Mouse (Mus musculus): ENCODE measurements around the gene Fam43a. TPM values are rescaled to one million over a fixed set of nuclear protein-coding genes. Genes with fewer than 3 reads are reported as not detected.

Gene Fam43a
- polyA plus RNA-seq, 1 experiment from 2014 or later = 11.3 TPM

DNA sequence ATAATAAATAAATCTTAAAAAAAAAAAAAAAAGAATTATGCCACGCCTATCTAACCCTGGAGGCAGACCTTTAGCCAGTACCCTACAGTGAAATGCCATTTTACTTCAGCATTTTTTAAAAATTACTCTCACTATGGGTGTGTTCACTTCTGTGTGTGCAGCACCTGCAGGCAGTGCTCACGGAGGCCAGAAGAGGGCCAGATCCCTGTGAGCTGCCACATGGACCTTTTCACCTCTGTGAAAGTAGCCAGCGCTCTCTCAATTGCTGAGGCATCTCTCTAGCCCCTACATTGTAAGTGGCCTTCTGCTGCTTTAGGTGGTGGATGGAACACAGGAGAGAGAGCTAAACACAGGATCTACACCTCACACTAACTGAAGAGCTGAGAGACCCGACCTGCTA is 29.4 kb upstream of the Fam43a start:
- no peak for ATAC-seq
- H3K27ac ChIP-seq (ENCODE audit: low read length) = no peak overlapping the region
- peaks cover 46% of the 10 kb centered on the region for H3K36me3 ChIP-seq (ENCODE audit: control insufficient read depth, insufficient read depth)
- WGBS = 95% methylated on average over 4 of the region's 4 CpGs
- H3K9ac ChIP-seq (replicated peaks; ENCODE audit: low read depth, low read length) = no peak overlapping the region
- no peaks in the 10 kb centered on the region for H3K9me3 ChIP-seq (ENCODE audit: control insufficient read depth, low read length)
- H3K4me1 ChIP-seq (replicated peaks; ENCODE audit: control insufficient read depth, insufficient read depth, low read length) = no peaks in the 10 kb centered on the region
- no peak overlapping the region for H3K4me3 ChIP-seq (replicated peaks; ENCODE audit: low read length)
- H3K4me2 ChIP-seq (ENCODE audit: low read length) = no peak overlapping the region
- H3K27me3 ChIP-seq (replicated peaks; ENCODE audit: control insufficient read depth, insufficient read depth, low read length) = no peaks in the 10 kb centered on the region

DNA sequence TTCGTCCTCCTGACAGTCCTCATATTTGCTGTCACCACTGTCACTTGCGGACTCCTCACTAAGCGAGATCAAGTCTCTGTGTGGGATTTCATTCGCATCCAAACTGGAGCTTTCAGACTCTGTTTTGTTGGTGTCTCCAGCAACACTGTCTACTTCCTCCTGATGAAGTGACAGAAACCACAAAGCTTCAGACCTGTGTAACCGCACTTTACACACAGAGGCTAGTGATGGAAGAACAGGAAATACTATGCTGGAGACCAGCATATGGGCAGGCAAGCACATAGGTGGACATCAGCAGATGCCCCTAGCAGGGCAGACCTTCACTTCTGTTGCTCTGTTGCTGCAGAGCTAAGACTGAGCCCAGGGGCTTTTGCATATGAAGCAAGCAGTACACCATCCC is 28.1 kb upstream of the Fam43a start:
- no peak for ATAC-seq
- WGBS = 93% methylated on average over 5 of the region's 5 CpGs
- H3K4me3 ChIP-seq (replicated peaks; ENCODE audit: low read length) = no peak overlapping the region

GRCm38 (mm10) chr16:30572239-30572638 is 27.3 kb upstream of the Fam43a start:
- 30% methylated on average over 4 of the region's 4 CpGs for WGBS

More for the DNA sequence above, 28.1 kb upstream of the Fam43a start:
- H3K27me3 ChIP-seq (replicated peaks; ENCODE audit: control insufficient read depth, insufficient read depth, low read length) = no peaks in the 10 kb centered on the region
- H3K9ac ChIP-seq (replicated peaks; ENCODE audit: low read depth, low read length) = no peak overlapping the region
- H3K27ac ChIP-seq (ENCODE audit: low read length) = no peak overlapping the region
- H3K4me2 ChIP-seq (ENCODE audit: low read length) = no peak overlapping the region
- H3K9me3 ChIP-seq (ENCODE audit: control insufficient read depth, low read length) = no peaks in the 10 kb centered on the region
- no peaks in the 10 kb centered on the region for H3K4me1 ChIP-seq (replicated peaks; ENCODE audit: control insufficient read depth, insufficient read depth, low read length)
- H3K36me3 ChIP-seq (ENCODE audit: control insufficient read depth, insufficient read depth) = peaks cover 46% of the 10 kb centered on the region

GRCm38 (mm10) chr16:30575815-30576214 is 23.7 kb upstream of the Fam43a start:
- H3K4me1 ChIP-seq (replicated peaks; ENCODE audit: control insufficient read depth, insufficient read depth, low read length) = no peaks in the 10 kb centered on the region
- no peak overlapping the region for H3K4me3 ChIP-seq (replicated peaks; ENCODE audit: low read length)
- H3K9me3 ChIP-seq (ENCODE audit: control insufficient read depth, low read length) = no peaks in the 10 kb centered on the region
- WGBS = 93% methylated on average over 7 of the region's 7 CpGs
- no peak overlapping the region for H3K4me2 ChIP-seq (ENCODE audit: low read length)
- peaks cover 41% of the 10 kb centered on the region for H3K36me3 ChIP-seq (ENCODE audit: control insufficient read depth, insufficient read depth)
- H3K9ac ChIP-seq (replicated peaks; ENCODE audit: low read depth, low read length) = no peak overlapping the region
- H3K27me3 ChIP-seq (replicated peaks; ENCODE audit: control insufficient read depth, insufficient read depth, low read length) = no peaks in the 10 kb centered on the region
- H3K27ac ChIP-seq (ENCODE audit: low read length) = no peak overlapping the region
- ATAC-seq = no peak

More at GRCm38 (mm10) chr16:30572239-30572638, 27.3 kb upstream of the Fam43a start:
- Histone ChIP-seq H3K27ac (ENCODE audit: low read length) (no peak overlapping the region), H3K9me3 (ENCODE audit: control insufficient read depth, low read length) (no peaks in the 10 kb centered on the region), H3K4me3 (replicated peaks; ENCODE audit: low read length) (no peak overlapping the region), H3K27me3 (replicated peaks; ENCODE audit: control insufficient read depth, insufficient read depth, low read length) (no peaks in the 10 kb centered on the region), H3K9ac (replicated peaks; ENCODE audit: low read depth, low read length) (no peak overlapping the region), H3K36me3 (ENCODE audit: control insufficient read depth, insufficient read depth) (peaks cover 50% of the 10 kb centered on the region), H3K4me1 (replicated peaks; ENCODE audit: control insufficient read depth, insufficient read depth, low read length) (no peaks in the 10 kb centered on the region), H3K4me2 (ENCODE audit: low read length) (no peak overlapping the region)
- no peak for ATAC-seq

DNA sequence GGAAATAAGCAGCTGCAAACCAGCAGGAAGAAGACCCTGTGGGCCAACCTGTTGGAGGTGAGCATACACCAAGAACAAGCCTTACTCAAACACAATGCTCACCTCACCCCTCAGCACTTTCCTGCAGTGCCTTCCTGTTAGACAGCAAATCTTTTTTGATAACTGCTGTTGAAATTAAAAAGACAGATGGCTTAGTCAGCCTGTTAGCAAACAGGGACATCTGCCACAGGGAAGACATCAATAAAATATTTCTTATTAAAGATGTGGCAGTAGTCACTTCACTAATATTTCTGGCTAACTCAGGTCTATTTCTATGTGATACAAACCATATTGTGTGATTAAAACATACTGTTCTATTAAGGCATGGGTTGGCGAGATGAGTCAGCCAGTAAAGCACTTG is 23.1 kb upstream of the Fam43a start:
- WGBS = 78% methylated on average over 1 of the region's 1 CpGs
- Histone ChIP-seq H3K9me3 (ENCODE audit: control insufficient read depth, low read length) (no peaks in the 10 kb centered on the region), H3K4me1 (replicated peaks; ENCODE audit: control insufficient read depth, insufficient read depth, low read length) (no peaks in the 10 kb centered on the region), H3K4me3 (replicated peaks; ENCODE audit: low read length) (no peak overlapping the region), H3K27ac (ENCODE audit: low read length) (no peak overlapping the region), H3K4me2 (ENCODE audit: low read length) (no peak overlapping the region), H3K27me3 (replicated peaks; ENCODE audit: control insufficient read depth, insufficient read depth, low read length) (no peaks in the 10 kb centered on the region), H3K9ac (replicated peaks; ENCODE audit: low read depth, low read length) (no peak overlapping the region), H3K36me3 (ENCODE audit: control insufficient read depth, insufficient read depth) (peaks cover 40% of the 10 kb centered on the region)
- ATAC-seq = no peak

GRCm38 (mm10) chr16:30580765-30581164 is 18.8 kb upstream of the Fam43a start:
- H3K4me3 ChIP-seq (replicated peaks; ENCODE audit: low read length) = no peak overlapping the region
- no peak overlapping the region for H3K4me2 ChIP-seq (ENCODE audit: low read length)
- no peak overlapping the region for H3K9ac ChIP-seq (replicated peaks; ENCODE audit: low read depth, low read length)
- H3K27ac ChIP-seq (ENCODE audit: low read length) = no peak overlapping the region
- no peaks in the 10 kb centered on the region for H3K27me3 ChIP-seq (replicated peaks; ENCODE audit: control insufficient read depth, insufficient read depth, low read length)
- peaks cover 53% of the 10 kb centered on the region for H3K36me3 ChIP-seq (ENCODE audit: control insufficient read depth, insufficient read depth)
- WGBS = 93% methylated on average over 5 of the region's 5 CpGs
- H3K9me3 ChIP-seq (ENCODE audit: control insufficient read depth, low read length) = 0 out of 2 replicates have a peak, but pooled peaks cover 2% of the 10 kb centered on the region
- no peaks in the 10 kb centered on the region for H3K4me1 ChIP-seq (replicated peaks; ENCODE audit: control insufficient read depth, insufficient read depth, low read length)
- ATAC-seq = no peak

- WGBS = 3% methylated on average over 19 of the region's 19 CpGs
- Histone ChIP-seq H3K4me3 (replicated peaks; ENCODE audit: low read length) (peak overlapping the region; percentile 73), H3K27ac (ENCODE audit: low read length) (no peak overlapping the region), H3K9me3 (ENCODE audit: control insufficient read depth, low read length) (0 out of 2 replicates have a peak, but pooled peaks cover 2% of the 10 kb centered on the region), H3K4me1 (replicated peaks; ENCODE audit: control insufficient read depth, insufficient read depth, low read length) (peaks cover 12% of the 10 kb centered on the region), H3K36me3 (ENCODE audit: control insufficient read depth, insufficient read depth) (peaks cover 18% of the 10 kb centered on the region), H3K9ac (replicated peaks; ENCODE audit: low read depth, low read length) (peak overlapping the region; percentile 47), H3K4me2 (ENCODE audit: low read length) (peak overlapping the region; percentile 97), H3K27me3 (replicated peaks; ENCODE audit: control insufficient read depth, insufficient read depth, low read length) (0 out of 2 replicates have a peak, but pooled peaks cover 2% of the 10 kb centered on the region)
- ATAC-seq = no peak
These were observed 12.5 kb upstream of the Fam43a start for GRCm38 (mm10) chr16:30586935-30587493.

DNA sequence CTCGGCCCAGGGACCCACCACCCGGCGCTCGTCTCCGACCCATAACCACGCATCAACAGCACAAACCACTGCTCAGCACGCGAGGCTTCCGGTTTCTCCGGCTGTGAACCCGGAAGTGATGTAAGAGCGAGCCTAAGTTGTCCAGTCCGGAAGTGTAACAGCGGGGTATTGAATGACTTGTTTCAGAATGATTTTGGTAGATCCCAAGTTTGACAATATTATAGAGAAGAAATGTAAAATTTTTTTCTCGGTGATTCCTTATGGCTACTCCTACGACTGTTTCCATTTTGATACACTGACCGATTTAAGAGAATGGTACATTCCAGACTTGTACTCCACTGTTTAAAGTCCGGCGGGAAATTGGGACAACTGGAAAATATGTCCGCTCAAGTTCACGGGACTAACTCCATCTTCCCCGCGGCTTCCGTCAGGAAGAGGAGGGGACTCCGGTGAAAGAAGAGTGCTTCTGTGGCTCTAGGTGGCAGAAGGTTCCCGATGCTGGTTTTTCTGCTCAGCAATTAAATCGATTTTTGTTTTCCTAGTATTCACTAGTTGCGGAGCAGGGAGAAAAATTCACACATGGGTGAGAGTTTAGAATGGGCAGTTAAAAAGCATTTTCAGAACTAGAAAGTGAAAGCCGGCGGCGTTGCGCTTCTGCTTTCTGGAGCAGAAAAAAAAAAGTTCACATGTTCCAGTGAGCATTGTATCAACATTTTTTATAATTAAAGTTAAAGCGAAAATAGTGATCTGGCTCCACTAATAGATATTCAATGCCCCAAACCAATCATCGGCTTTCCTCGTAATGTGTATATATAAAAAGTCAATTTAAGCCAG is 11.8 kb upstream of the Fam43a start, which contains the start of gene Lsg1:
Gene Lsg1 (minus strand): TSS at position 99 of the 834 bp plus-strand sequence.
- peaks cover 12% of the 10 kb centered on the region for H3K4me1 ChIP-seq (replicated peaks; ENCODE audit: control insufficient read depth, insufficient read depth, low read length)
- peak within 1 kb of the TSS; percentile 71 for H3K27ac ChIP-seq (ENCODE audit: low read length)
- peak within 1 kb of the TSS; percentile 73 for H3K4me3 ChIP-seq (replicated peaks; ENCODE audit: low read length)
- peak within 1 kb of the TSS; percentile 97 for H3K4me2 ChIP-seq (ENCODE audit: low read length)
- peaks cover 12% of the 10 kb centered on the region for H3K36me3 ChIP-seq (ENCODE audit: control insufficient read depth, insufficient read depth)
- H3K9me3 ChIP-seq (ENCODE audit: control insufficient read depth, low read length) = no peaks in the 10 kb centered on the region
- ATAC-seq = peak; percentile 97
- 0 out of 2 replicates have a peak, but pooled peaks cover 2% of the 10 kb centered on the region for H3K27me3 ChIP-seq (replicated peaks; ENCODE audit: control insufficient read depth, insufficient read depth, low read length)
- WGBS = 4% methylated on average over 35 of the region's 35 CpGs
- peak within 1 kb of the TSS; percentile 55 for H3K9ac ChIP-seq (replicated peaks; ENCODE audit: low read depth, low read length)
